Mouse (Mus musculus): ENCODE results near the gene Gm6993. TPM values are rescaled to one million over a fixed set of nuclear protein-coding genes. Genes with fewer than 3 reads are reported as not detected.

Gm6993 gene
- polyA plus RNA-seq, 1 experiment from 2014 or later, result not detected

DNA sequence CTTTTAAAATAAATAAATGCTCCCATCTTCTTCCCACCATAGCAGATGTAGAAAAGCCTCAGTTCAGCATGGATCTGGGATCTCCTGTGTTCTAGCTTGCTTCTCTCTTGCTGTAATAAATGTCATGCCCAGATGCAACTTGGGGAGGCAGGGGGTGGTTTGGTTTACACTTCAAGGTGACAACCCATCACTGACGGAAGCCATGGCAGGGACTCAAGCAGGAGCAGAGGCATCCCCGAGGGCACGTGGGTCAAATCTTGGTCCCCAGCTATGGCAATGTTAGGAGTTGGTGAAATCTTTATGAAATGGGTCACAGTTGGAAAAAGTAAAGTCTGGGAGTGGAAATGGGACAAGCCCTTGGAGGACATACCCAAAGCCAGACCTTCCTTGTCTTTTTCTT lies 4.1 kb downstream of the Gm6993 start:
- DNase-seq (ENCODE audit: low spot score) (no peak), ATAC-seq (replicated peaks; ENCODE audit: low FRiP score) (no peak)
- Histone ChIP-seq H3K9me3 (ENCODE audit: control insufficient read depth, low read length) (no peaks in the 10 kb centered on the region), H3K4me3 (ENCODE audit: low read depth, low read length) (no peak overlapping the region), H3K4me2 (ENCODE audit: low read depth, low read length, severe bottlenecking) (no peak overlapping the region), H3K4me1 (replicated peaks; ENCODE audit: control insufficient read depth, insufficient read depth, low read length) (no peaks in the 10 kb centered on the region), H3K27ac (ENCODE audit: low read depth, low read length) (no peak overlapping the region), H3K9ac (ENCODE audit: low read length) (no peak overlapping the region), H3K27me3 (ENCODE audit: control insufficient read depth, insufficient read depth, low read length) (no peaks in the 10 kb centered on the region), H3K36me3 (ENCODE audit: control insufficient read depth, insufficient read depth, low read length) (no peaks in the 10 kb centered on the region)
- 92% methylated on average over 3 of the region's 3 CpGs for WGBS

DNA sequence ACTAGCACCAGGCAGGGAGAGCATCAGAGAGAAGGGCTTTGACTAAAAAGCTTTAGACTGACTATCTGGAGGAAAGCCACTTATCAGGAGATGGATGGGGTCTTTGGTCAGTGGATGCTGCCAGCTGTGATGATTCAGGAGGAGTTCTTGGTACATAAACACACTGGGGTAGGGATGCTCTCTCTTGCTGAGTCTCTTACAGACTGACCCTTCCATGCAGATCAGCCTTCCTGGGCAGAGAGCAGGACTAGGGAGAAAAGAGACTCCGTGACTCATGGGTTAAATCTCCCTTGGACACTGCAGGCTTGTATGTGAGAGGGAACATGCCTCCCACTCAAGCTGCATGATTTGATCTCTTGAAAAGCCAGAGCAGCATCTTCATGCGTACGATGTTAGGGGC lies 5.6 kb downstream of the Gm6993 start:
- 69% methylated on average over 3 of the region's 3 CpGs for WGBS
- DNase-seq (ENCODE audit: low spot score) (no peak), ATAC-seq (replicated peaks; ENCODE audit: low FRiP score) (no peak)
- H3K27me3 ChIP-seq (ENCODE audit: control insufficient read depth, insufficient read depth, low read length), result no peaks in the 10 kb centered on the region
- H3K27ac ChIP-seq (ENCODE audit: low read depth, low read length), result no peak overlapping the region
- H3K36me3 ChIP-seq (ENCODE audit: control insufficient read depth, insufficient read depth, low read length), result no peaks in the 10 kb centered on the region
- no peak overlapping the region for H3K4me3 ChIP-seq (ENCODE audit: low read depth, low read length)
- H3K9ac ChIP-seq (ENCODE audit: low read length), result no peak overlapping the region
- H3K9me3 ChIP-seq (ENCODE audit: control insufficient read depth, low read length), result no peaks in the 10 kb centered on the region
- H3K4me2 ChIP-seq (ENCODE audit: low read depth, low read length, severe bottlenecking), result no peak overlapping the region
- no peaks in the 10 kb centered on the region for H3K4me1 ChIP-seq (replicated peaks; ENCODE audit: control insufficient read depth, insufficient read depth, low read length)

DNA sequence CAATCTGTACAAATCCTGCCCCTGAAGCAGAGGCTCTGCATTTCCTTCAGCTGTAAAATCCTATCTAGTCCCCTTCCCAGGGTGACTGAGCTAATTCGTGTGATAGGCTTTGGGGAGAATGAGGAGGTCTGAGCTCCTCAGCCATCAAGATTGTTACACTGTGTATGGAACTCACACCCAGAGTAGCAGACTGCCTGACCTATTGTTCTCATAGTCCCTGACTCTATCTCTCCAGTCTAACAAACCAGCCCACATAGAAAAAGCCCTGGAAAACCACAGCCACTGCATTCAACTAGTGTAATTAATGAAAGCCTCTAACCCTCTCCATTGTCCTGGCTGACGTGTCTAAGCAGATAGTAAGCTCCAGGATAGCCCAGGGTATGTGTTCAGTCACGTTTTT lies 6.0 kb downstream of the Gm6993 start:
- WGBS, result 26% methylated on average over 3 of the region's 3 CpGs
- Histone ChIP-seq H3K36me3 (ENCODE audit: control insufficient read depth, insufficient read depth, low read length) (no peaks in the 10 kb centered on the region), H3K4me1 (replicated peaks; ENCODE audit: control insufficient read depth, insufficient read depth, low read length) (no peaks in the 10 kb centered on the region), H3K9ac (ENCODE audit: low read length) (no peak overlapping the region), H3K4me2 (ENCODE audit: low read depth, low read length, severe bottlenecking) (no peak overlapping the region), H3K9me3 (ENCODE audit: control insufficient read depth, low read length) (no peaks in the 10 kb centered on the region), H3K4me3 (ENCODE audit: low read depth, low read length) (no peak overlapping the region), H3K27ac (ENCODE audit: low read depth, low read length) (no peak overlapping the region), H3K27me3 (ENCODE audit: control insufficient read depth, insufficient read depth, low read length) (no peaks in the 10 kb centered on the region)
- DNase-seq (ENCODE audit: low spot score) (no peak), ATAC-seq (replicated peaks; ENCODE audit: low FRiP score) (no peak)

DNA sequence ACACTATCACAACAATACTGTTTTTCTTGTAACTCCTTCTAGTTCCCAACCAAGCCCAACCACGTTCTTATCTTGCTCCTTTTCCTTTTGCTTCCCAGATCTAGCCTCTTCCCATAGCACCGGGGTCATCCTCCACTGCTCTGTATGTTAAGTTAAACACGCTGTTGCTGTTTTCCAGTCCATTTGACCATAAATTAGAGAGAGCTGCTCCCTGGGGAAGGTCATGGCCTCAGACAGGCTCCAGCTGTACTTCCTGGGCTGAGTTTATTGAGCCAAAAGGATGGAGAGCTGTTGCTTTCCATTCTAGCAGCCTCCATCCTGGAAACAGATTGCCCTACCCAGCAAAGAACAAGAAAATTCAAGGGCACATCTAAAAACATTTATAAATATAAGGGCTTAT lies 7.6 kb downstream of the Gm6993 start:
- Histone ChIP-seq H3K4me1 (replicated peaks; ENCODE audit: control insufficient read depth, insufficient read depth, low read length) (no peaks in the 10 kb centered on the region), H3K9ac (ENCODE audit: low read length) (no peak overlapping the region), H3K27ac (ENCODE audit: low read depth, low read length) (no peak overlapping the region), H3K4me2 (ENCODE audit: low read depth, low read length, severe bottlenecking) (no peak overlapping the region), H3K27me3 (ENCODE audit: control insufficient read depth, insufficient read depth, low read length) (no peaks in the 10 kb centered on the region), H3K4me3 (ENCODE audit: low read depth, low read length) (no peak overlapping the region), H3K36me3 (ENCODE audit: control insufficient read depth, insufficient read depth, low read length) (no peaks in the 10 kb centered on the region), H3K9me3 (ENCODE audit: control insufficient read depth, low read length) (no peaks in the 10 kb centered on the region)
- DNase-seq (ENCODE audit: low spot score), result no peak
- 58% methylated on average over 3 of the region's 3 CpGs for WGBS
- no peak for ATAC-seq (replicated peaks; ENCODE audit: low FRiP score)

DNA sequence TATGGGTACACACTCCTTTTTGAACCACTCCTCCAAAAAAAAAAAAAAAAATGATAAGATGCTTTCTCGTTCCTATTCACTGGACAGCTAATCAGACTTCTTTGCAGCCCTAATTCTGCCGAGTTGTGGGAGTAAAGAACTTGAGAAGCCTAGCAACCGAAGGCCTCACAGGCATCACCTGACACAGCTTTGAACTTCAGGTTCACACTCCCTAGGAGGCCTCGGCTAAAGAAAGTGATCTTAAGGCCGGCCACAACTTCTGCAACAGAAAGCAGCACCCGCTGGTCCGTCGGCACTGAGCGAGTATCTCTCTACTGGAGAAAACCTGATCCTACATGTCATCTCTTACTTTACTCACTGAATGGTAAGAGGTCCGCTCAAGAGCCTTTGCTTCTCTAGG lies 8.1 kb downstream of the Gm6993 start:
- 41% methylated on average over 10 of the region's 10 CpGs for WGBS
- ATAC-seq (replicated peaks; ENCODE audit: low FRiP score), result no peak
- no peak overlapping the region for H3K27ac ChIP-seq (ENCODE audit: low read depth, low read length)
- H3K27me3 ChIP-seq (ENCODE audit: control insufficient read depth, insufficient read depth, low read length), result no peaks in the 10 kb centered on the region
- no peaks in the 10 kb centered on the region for H3K36me3 ChIP-seq (ENCODE audit: control insufficient read depth, insufficient read depth, low read length)
- no peak overlapping the region for H3K9ac ChIP-seq (ENCODE audit: low read length)
- no peak overlapping the region for H3K4me2 ChIP-seq (ENCODE audit: low read depth, low read length, severe bottlenecking)
- DNase-seq (ENCODE audit: low spot score), result no peak
- H3K9me3 ChIP-seq (ENCODE audit: control insufficient read depth, low read length), result no peaks in the 10 kb centered on the region
- H3K4me1 ChIP-seq (replicated peaks; ENCODE audit: control insufficient read depth, insufficient read depth, low read length), result no peaks in the 10 kb centered on the region
- H3K4me3 ChIP-seq (ENCODE audit: low read depth, low read length), result no peak overlapping the region

DNA sequence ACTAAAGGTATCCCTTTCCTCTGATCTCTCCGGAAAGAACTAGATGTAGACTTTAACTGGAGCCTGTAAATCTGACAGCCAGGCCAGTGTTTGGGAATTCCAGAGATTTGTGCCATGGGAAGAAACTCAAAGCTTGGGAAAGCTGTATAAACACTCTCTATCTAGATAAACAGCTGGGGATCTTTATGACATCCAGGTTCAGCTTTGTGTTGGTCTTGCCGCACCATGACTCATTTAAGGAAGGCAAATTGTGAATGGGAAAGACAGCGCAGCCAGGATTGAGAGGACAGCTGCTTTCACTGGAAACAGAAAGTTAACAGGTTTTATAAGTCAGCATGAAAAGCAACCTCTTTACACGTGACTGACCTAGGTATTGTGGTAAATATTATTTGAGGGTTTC lies 11.7 kb downstream of the Gm6993 start:
- ATAC-seq (replicated peaks; ENCODE audit: low FRiP score), result no peak
- no peak overlapping the region for H3K4me2 ChIP-seq (ENCODE audit: low read depth, low read length, severe bottlenecking)

DNA sequence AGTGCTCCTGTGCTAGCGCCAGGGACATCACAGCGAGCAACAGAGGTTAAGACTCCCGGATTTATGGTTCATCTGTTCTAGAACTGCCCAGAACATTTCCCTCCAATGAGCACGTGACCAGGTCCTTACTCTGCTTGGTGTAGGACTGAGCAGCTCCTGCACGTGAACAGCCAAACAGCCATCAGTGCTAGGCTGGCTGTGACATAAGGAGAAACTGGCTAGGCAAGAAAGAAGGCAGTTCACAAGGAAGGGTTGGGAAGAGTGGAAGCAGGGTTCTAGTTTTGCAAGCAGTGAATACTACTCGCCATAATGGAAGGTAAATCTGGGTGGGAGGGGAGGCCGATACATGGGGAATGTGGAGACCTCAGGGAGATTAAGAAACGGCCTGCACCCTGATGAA lies 14.4 kb downstream of the Gm6993 start:
- DNase-seq (ENCODE audit: low spot score) (no peak), ATAC-seq (replicated peaks; ENCODE audit: low FRiP score) (no peak)
- no peaks in the 10 kb centered on the region for H3K9me3 ChIP-seq (ENCODE audit: control insufficient read depth, low read length)
- no peaks in the 10 kb centered on the region for H3K36me3 ChIP-seq (ENCODE audit: control insufficient read depth, insufficient read depth, low read length)
- H3K4me2 ChIP-seq (ENCODE audit: low read depth, low read length, severe bottlenecking), result no peak overlapping the region
- H3K9ac ChIP-seq (ENCODE audit: low read length), result no peak overlapping the region
- H3K27ac ChIP-seq (ENCODE audit: low read depth, low read length), result no peak overlapping the region
- no peaks in the 10 kb centered on the region for H3K4me1 ChIP-seq (replicated peaks; ENCODE audit: control insufficient read depth, insufficient read depth, low read length)
- H3K27me3 ChIP-seq (ENCODE audit: control insufficient read depth, insufficient read depth, low read length), result no peaks in the 10 kb centered on the region
- 81% methylated on average over 8 of the region's 8 CpGs for WGBS
- no peak overlapping the region for H3K4me3 ChIP-seq (ENCODE audit: low read depth, low read length)

More for the DNA sequence above, 11.7 kb downstream of the Gm6993 start:
- Histone ChIP-seq H3K4me3 (ENCODE audit: low read depth, low read length) (no peak overlapping the region), H3K9ac (ENCODE audit: low read length) (no peak overlapping the region), H3K4me1 (replicated peaks; ENCODE audit: control insufficient read depth, insufficient read depth, low read length) (no peaks in the 10 kb centered on the region), H3K27me3 (ENCODE audit: control insufficient read depth, insufficient read depth, low read length) (no peaks in the 10 kb centered on the region), H3K36me3 (ENCODE audit: control insufficient read depth, insufficient read depth, low read length) (no peaks in the 10 kb centered on the region), H3K27ac (ENCODE audit: low read depth, low read length) (no peak overlapping the region), H3K9me3 (ENCODE audit: control insufficient read depth, low read length) (no peaks in the 10 kb centered on the region)
- DNase-seq (ENCODE audit: low spot score), result no peak
- WGBS, result 75% methylated on average over 4 of the region's 4 CpGs

DNA sequence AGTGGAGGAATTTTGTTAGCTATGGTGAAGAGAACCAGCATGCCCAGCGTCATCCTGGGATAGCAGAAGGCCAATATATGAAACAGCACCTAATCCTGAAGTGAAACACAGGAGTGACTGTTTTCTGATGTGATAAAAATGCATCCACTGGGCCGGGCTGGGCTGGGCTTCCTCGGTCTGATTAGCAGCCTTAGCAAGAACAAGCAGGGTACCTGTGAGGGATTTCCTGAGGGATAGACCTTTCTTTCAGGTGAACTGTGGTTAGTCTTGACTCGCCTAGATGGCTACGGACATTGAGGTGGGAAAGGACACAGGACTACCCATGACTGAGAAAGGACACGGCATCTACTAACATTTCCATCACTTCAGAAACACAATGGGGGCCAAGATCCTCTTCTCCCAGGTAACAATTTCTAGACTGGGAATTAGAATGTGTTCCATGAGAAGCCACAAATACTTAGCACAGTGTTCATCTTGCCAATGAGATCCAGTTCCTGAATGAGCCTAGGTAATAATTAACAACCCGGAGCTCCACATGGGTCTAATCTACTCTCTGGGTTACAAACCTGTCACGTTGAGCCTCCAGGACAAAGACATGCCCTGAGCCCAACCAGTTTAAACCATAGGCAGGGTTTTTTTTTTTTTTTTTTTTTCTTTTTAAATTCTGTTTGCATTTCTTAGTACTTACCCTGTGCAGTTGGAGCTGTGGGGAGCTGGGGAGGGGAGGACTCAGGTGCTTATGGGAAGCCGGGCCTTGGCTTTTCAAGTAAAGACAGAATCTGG lies 15.7 kb downstream of the Gm6993 start:
- Histone ChIP-seq H3K27ac (ENCODE audit: low read depth, low read length) (no peak overlapping the region), H3K36me3 (ENCODE audit: control insufficient read depth, insufficient read depth, low read length) (no peaks in the 10 kb centered on the region), H3K4me1 (replicated peaks; ENCODE audit: control insufficient read depth, insufficient read depth, low read length) (no peaks in the 10 kb centered on the region), H3K4me2 (ENCODE audit: low read depth, low read length, severe bottlenecking) (no peak overlapping the region), H3K4me3 (ENCODE audit: low read depth, low read length) (no peak overlapping the region), H3K9ac (ENCODE audit: low read length) (no peak overlapping the region), H3K27me3 (ENCODE audit: control insufficient read depth, insufficient read depth, low read length) (no peaks in the 10 kb centered on the region), H3K9me3 (ENCODE audit: control insufficient read depth, low read length) (no peaks in the 10 kb centered on the region)
- 76% methylated on average over 9 of the region's 9 CpGs for WGBS
- DNase-seq (ENCODE audit: low spot score) (no peak), ATAC-seq (replicated peaks; ENCODE audit: low FRiP score) (no peak)

DNA sequence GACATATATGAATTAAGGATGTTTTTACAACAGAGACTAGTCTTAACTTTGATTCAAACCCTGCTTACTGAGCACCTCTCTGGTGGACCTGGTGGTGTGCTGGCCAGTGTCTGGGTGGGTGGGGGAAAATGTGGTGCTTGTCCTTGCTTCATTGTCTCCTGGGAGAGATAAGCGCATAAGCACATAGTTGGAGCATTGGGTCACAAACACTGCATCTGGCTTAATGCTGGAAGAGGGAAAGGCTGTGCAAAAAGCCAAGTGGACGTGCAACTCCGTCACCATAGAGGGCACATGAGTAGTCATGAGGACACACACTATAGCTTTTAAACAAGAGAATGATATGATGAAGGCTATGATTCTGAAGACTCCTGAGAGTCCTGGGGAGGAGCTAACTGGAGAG lies 21.3 kb downstream of the Gm6993 start:
- no peak overlapping the region for H3K4me3 ChIP-seq (ENCODE audit: low read depth, low read length)

More for the DNA sequence above, 21.3 kb downstream of the Gm6993 start:
- no peaks in the 10 kb centered on the region; the same call in 1 of the 2 replicates for H3K4me1 ChIP-seq (replicated peaks; ENCODE audit: control insufficient read depth, insufficient read depth, low read length)
- H3K27me3 ChIP-seq (ENCODE audit: control insufficient read depth, insufficient read depth, low read length), result peaks cover 29% of the 10 kb centered on the region
- no peak overlapping the region for H3K9ac ChIP-seq (ENCODE audit: low read length)
- WGBS, result 85% methylated on average over 3 of the region's 3 CpGs
- no peak for ATAC-seq (replicated peaks; ENCODE audit: low FRiP score)
- H3K36me3 ChIP-seq (ENCODE audit: control insufficient read depth, insufficient read depth, low read length), result no peaks in the 10 kb centered on the region
- H3K4me2 ChIP-seq (ENCODE audit: low read depth, low read length, severe bottlenecking), result no peak overlapping the region
- DNase-seq (ENCODE audit: low spot score), result no peak
- H3K27ac ChIP-seq (ENCODE audit: low read depth, low read length), result no peak overlapping the region
- H3K9me3 ChIP-seq (ENCODE audit: control insufficient read depth, low read length), result no peaks in the 10 kb centered on the region

All from forebrain, embryonic 11.5 days (tissue).